9 mouse cellular contexts compared by ENCODE assay signal in genomic region chr11:94936045-94936444, GRCm38 (mm10). TPM values are rescaled to one million over a fixed set of nuclear protein-coding genes. Genes with fewer than 3 reads are reported as not detected.
A peak's percentile ranks its signal among the peaks of the same experiment; 100 is the strongest.
DNase-seq lines count a peak whose midpoint lies in the region; ATAC-seq and TF ChIP-seq lines count a peak whose summit lies in the region.
"Had no signal": no experiment of that assay in that cellular context is flagged by ENCODE, and none has a peak within 500 bp of the region (broad histone marks: within the 10 kb centered on the region; RNA-seq: fewer than 3 reads in every experiment).

Gene Col1a1 (plus strand): TSS chr11:94936224.

- H3K9me3 ChIP-seq in heart, embryonic 16.5 days (replicated peaks; ENCODE audit: control insufficient read depth, low read length): no peaks in the 10 kb centered on the region
- no peaks in the 10 kb centered on the region for H3K9me3 ChIP-seq in midbrain, embryonic 11.5 days (ENCODE audit: control insufficient read depth, low read length)

- H3K9ac ChIP-seq in heart, embryonic 16.5 days (ENCODE audit: low read length): peak within 1 kb of the TSS; percentile 73
- peak within 1 kb of the TSS; percentile 44 for H3K9ac ChIP-seq in midbrain, embryonic 11.5 days (ENCODE audit: low read length)

- no peaks in the 10 kb centered on the region for H3K36me3 ChIP-seq in heart, embryonic 16.5 days (ENCODE audit: control insufficient read depth, insufficient read depth)
- H3K36me3 ChIP-seq in midbrain, embryonic 11.5 days (ENCODE audit: control insufficient read depth, insufficient read depth, low read length): no peaks in the 10 kb centered on the region

- WGBS in heart, embryonic 16.5 days: 25% methylated on average over 19 of the region's 19 CpGs
- WGBS in midbrain, embryonic 11.5 days: 13% methylated on average over 19 of the region's 19 CpGs

- peaks cover 20% of the 10 kb centered on the region for H3K27me3 ChIP-seq in heart, embryonic 16.5 days (ENCODE audit: control insufficient read depth, insufficient read depth, low read length)
- peaks cover 48% of the 10 kb centered on the region for H3K27me3 ChIP-seq in midbrain, embryonic 11.5 days (ENCODE audit: control insufficient read depth, insufficient read depth, low read length)

- H3K4me1 ChIP-seq in embryonic fibroblast, embryonic 13.5 days (ENCODE audit: control insufficient read depth, insufficient read depth, low read length): peaks cover 11% of the 10 kb centered on the region
- H3K4me1 ChIP-seq in heart, embryonic 16.5 days (ENCODE audit: control insufficient read depth, insufficient read depth, low read length): peaks cover 15% of the 10 kb centered on the region
- peaks cover 9% of the 10 kb centered on the region for H3K4me1 ChIP-seq in midbrain, embryonic 11.5 days (ENCODE audit: control insufficient read depth, insufficient read depth, low read length)

- intact Hi-C loops in left cerebral cortex, postnatal 36 days (cut with DNase I): loop anchor here (1.0 to 5.0 kb wide), 3 partner anchors 70 to 149 kb away; partner anchors contain the start of gene Pdk2

- peak within 1 kb of the TSS; percentile 90 for H3K4me3 ChIP-seq in embryonic fibroblast, embryonic 13.5 days (ENCODE audit: insufficient read depth, low read length)
- H3K4me3 ChIP-seq in heart, embryonic 16.5 days (ENCODE audit: low read length): peak within 1 kb of the TSS; percentile 54
- H3K4me3 ChIP-seq in midbrain, embryonic 11.5 days (ENCODE audit: low read depth, low read length): peak within 1 kb of the TSS; percentile 27; the same call in 1 of the 2 replicates

- no peak for TF ChIP-seq CTCF in embryonic fibroblast, embryonic 13.5 days (IDR thresholded peaks at IDR 0.05; ENCODE audit: borderline replicate concordance, insufficient read depth, low read length)

- peak within 1 kb of the TSS; percentile 97 for H3K27ac ChIP-seq in embryonic fibroblast, embryonic 13.5 days (ENCODE audit: insufficient read depth, low read length)
- H3K27ac ChIP-seq in heart, embryonic 16.5 days (ENCODE audit: low read length): peak within 1 kb of the TSS; percentile 81
- no peak within 1 kb of the TSS for H3K27ac ChIP-seq in midbrain, embryonic 11.5 days (ENCODE audit: low read depth, low read length)
- H3K27ac ChIP-seq: macrophage had no signal

- DNase-seq in layer of hippocampus, postnatal 10 days (ENCODE audit: low spot score in 2 of 2): no peak
- no peak for DNase-seq in layer of hippocampus, adult 18-20 months (ENCODE audit: low spot score in 2 of 2)
- DNase-seq in left cerebral cortex, postnatal 36 days (ENCODE audit: low spot score in 2 of 2): no peak
- no peak for DNase-seq in midbrain, embryonic 11.5 days (ENCODE audit: low spot score, missing footprints)
- DNase-seq in urinary bladder, postnatal 4 days (ENCODE audit: low spot score in 2 of 2): peak; percentile 90 to 94
- no peak for DNase-seq in right cerebral cortex, postnatal 14 days

- peak within 1 kb of the TSS; percentile 83 for H3K4me2 ChIP-seq in heart, embryonic 16.5 days (ENCODE audit: low read depth, low read length)
- H3K4me2 ChIP-seq in midbrain, embryonic 11.5 days: peak within 1 kb of the TSS; percentile 53

- no peak for ATAC-seq in heart, embryonic 16.5 days (replicated peaks; ENCODE audit: extremely low read depth, insufficient read depth, low FRiP score)
- no peak for ATAC-seq in midbrain, embryonic 11.5 days (ENCODE audit: low FRiP score)

- peak; percentile 99 for TF ChIP-seq POLR2A in embryonic fibroblast, embryonic 13.5 days (IDR thresholded peaks at IDR 0.05; ENCODE audit: low read depth, low read length)

RNA-seq across cellular contexts. Expression of gene Col1a1, which starts in this region (rescaled TPM):
- 10 to 100 TPM; 60.6 to 66.1 TPM for total RNA-seq in layer of hippocampus, postnatal 10 days (2021)
- 1 to 10 TPM; 4.3 to 5.2 TPM for total RNA-seq in layer of hippocampus, adult 18-20 months (2021)
- polyA plus RNA-seq in embryonic fibroblast, embryonic 13.5 days (2011; ENCODE audit: insufficient read length, low read depth, missing spikeins): 6,098 and 7,850 TPM in 2 replicates
- polyA plus RNA-seq in heart, embryonic 16.5 days (2015; fragmentation: Nextera tagmentation; extraction: Ambion mirVana): 669 and 799 TPM in 2 replicates
- total RNA-seq in left cerebral cortex, postnatal 36 days (2021): 10 to 100 TPM; 22.7 to 26.9 TPM
- polyA plus RNA-seq in midbrain, embryonic 11.5 days (2014; fragmentation: Nextera tagmentation; extraction: Ambion mirVana): 128 and 136 TPM in 2 replicates

Comparison
In these comparisons a context has a peak if more than half of its experiments do, and no peak if none do; other contexts are left out.
1. DNase-seq: peak in urinary bladder, postnatal 4 days (2 of 2); none in layer of hippocampus, postnatal 10 days (0 of 2), layer of hippocampus, adult 18-20 months (0 of 2), left cerebral cortex, postnatal 36 days (0 of 2), midbrain, embryonic 11.5 days (single experiment) and right cerebral cortex, postnatal 14 days (single experiment).
2. H3K4me3 ChIP-seq: peak in every context shown above with its lines; median percentile 90 in embryonic fibroblast, embryonic 13.5 days; 54 in heart, embryonic 16.5 days; 27 in midbrain, embryonic 11.5 days.